Mouse (Mus musculus) adrenal gland, postnatal 36 days (tissue): Measurements from ENCODE around the gene Ifi211. TPM values are rescaled to one million over a fixed set of nuclear protein-coding genes. Genes with fewer than 3 reads are reported as not detected.
"Not testable (repeated sequence)": the region's sequence is repeated elsewhere in the genome, so short reads cannot be mapped to it uniquely, and the experiment has no call there.

ENCODE experiments used
- DNase-seq, 2 experiments: peaks; one replicate each; pipeline ENCODE4 v3.0.0; 2021; ENCODE audit warnings: mixed read lengths in 1 of 2
- total RNA-seq, 2 experiments: library from RNA; stranded (reverse); gene quantifications; 2 replicates each; pipeline ENCODE4 v1.2.3; 2021

Ifi211 gene
- total RNA-seq, 2 experiments from 2014 or later, result 2.8 to 5.5 TPM

DNA sequence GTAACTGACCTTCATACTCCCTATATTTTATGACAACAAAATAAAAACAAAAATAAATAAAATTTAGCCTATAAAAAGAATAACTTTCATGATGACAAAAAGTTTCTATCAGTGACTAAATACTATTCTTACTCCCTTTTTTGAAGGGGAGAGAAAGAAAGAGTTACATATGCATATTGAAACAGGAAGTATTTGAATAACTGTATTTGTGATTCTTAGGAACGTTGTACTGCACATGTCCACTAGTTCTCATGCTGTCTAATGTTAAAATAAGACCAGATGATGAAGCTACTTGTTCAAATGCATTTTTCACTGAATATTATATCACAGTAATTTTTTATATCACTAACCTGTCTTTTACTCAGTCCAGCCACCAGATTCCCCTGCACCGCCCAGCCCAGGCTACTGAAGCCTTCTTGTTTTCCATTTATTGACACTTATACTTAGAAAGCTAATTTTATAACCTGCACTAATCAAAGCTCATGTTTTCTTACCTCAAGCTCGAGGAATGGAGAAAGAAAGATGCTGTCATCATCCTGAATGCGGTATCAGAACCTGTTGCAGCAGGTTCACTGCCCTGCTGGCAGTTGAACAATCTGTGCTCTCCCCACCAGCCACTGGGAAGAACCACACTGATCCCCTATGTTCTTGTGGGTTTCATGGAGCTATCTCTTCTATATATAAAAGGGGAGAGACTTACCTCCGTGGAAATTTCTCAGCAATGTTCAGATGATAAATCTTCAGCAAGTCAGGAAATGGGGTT lies 33.4 kb downstream of the Ifi211 start:
- DNase-seq, result not testable (repeated sequence)

DNA sequence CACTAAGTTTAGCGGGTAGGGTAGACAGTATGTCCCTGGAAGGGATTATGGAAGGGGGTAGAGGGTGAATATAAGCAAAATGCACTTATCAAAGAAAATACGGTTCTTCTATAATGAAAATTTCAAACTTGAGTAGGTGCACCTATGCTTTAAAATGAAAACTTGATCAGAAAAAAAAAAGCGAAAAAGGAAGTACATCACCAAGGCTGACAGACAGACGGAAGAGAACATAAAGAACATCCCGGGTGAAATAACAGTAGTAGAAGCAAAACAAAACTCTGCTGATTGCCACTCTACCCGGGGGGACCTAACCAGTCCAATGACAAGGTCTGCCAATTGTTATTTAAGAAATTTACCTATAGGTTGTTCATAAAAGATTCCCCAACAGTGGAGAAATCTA lies 34.6 kb downstream of the Ifi211 start:
- not testable (repeated sequence) for DNase-seq

DNA sequence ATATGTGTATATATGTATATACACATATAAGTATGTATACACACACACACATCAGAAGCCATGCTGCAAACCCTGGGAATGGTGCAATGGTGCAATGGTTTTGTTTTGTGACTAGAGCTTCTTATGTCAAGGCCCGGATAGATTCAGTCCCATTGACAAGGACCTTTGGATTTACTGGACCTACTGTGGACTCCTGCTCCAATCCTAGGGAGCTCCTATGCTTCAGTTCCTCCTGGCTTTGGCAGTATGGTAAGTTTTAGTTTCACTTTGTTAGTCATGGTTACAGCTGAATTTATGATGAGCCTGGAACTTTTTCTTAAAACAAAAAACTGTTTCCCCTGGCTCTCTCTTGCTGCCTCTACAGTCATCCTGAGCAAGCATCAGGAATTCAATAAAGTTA lies 35.7 kb downstream of the Ifi211 start:
- DNase-seq, result not testable (repeated sequence)

DNA sequence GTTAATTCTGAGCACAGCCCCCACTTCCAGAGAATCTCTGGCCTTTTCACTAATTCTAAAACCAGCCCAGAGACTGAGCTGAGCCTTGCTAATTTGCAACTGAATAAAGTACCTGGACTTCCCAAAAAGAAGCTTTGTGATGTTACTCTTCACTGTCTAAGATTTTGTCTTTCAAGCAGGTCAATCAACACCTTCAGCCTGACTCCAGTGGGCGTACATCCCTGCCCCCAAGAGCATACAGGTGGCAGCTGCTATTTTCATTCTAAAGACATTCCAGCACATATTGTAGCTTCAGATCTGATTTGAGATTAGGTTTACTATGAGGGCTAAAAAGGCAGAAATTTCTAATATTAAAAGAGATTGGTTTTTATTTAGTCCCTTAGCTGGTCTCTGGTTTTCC lies 44.3 kb downstream of the Ifi211 start:
- DNase-seq, result not testable (repeated sequence)

DNA sequence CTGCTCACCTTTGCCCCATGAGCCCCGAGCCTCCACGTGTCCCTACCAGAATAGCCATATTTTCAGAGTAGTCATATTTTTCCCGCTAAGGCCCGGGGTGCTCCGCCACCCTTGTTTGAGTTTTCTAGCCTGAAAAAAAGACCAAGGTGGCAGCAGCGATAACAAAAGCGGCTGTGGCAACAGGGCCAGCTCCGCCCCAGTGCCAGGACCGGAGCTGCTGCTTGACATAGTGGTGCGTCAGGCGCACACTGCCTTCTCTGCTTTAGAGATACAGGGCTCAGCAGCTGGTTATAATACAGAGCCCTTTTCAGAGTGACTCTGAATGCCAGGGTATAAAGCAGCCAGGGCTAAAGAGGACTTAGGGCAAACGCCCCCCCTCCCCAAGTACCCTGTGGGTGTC lies 46.3 kb downstream of the Ifi211 start:
- DNase-seq, result no peak

DNA sequence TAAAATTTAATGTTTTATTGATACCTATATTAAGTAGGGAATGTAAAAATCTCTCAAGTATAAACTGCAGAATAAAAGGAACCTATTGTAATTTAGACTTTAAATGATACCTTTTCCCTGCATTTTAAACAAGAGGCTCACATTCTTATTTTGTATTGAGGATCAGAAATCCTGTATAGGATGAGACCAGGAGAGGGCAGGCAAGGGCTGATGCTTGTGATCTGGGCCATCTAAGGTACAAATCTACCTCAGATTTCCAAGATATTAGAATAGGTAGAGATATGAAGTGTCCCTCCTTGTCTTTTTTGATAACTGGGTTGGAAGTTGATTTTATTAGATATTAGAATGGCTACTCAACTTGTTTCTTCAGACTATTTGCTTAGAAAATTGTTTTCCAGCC lies 59.1 kb downstream of the Ifi211 start:
- DNase-seq, result peak in 1 of 2 experiments; percentile 2

DNA sequence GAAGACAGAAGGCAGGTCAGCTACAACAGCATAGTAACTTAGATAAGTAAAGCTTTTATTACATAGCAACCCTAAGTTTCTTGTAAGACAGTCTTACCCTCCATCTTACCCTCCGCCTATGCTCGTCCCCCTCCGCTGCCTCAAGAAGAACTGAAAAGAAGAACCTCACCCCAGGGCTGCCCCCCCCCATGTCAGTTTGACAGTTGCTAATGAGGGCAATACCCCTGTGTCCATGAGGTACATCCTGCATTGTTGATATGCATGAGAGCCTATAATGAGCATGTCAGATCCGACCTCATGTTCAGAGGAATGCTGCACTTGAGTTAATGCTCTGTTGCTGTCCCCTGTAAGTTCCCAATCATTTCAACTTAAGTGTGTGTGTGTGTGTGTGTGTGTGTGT lies 60.0 kb downstream of the Ifi211 start:
- not testable (repeated sequence) for DNase-seq

Other genes starting within 250 kb of the Ifi211 start
- 1 to 10 TPM; 1.1 to 2.1 TPM for gene Ifi208, start 239.4 kb downstream of the Ifi211 start, total RNA-seq
- 1 to 10 TPM; 3.4 to 8.1 TPM for gene Ifi207, start 171.3 kb downstream of the Ifi211 start, total RNA-seq
- gene Ifi204, start 146.1 kb downstream of the Ifi211 start, total RNA-seq, result 10 to 100 TPM in 1 of 2 experiments, 1 to 10 TPM in 1; 4.7 to 12.7 TPM
- 10 to 100 TPM; 10.2 to 17.8 TPM for gene Mndal, start 29.4 kb upstream of the Ifi211 start, total RNA-seq
- 10 to 100 TPM in 1 of 2 experiments, 1 to 10 TPM in 1; 9.3 to 16.7 TPM for gene Ifi203, start 29.6 kb upstream of the Ifi211 start, total RNA-seq
- gene Ifi202b, start 69.7 kb upstream of the Ifi211 start, total RNA-seq, result not detected
- 10 to 100 TPM in 1 of 2 experiments, 1 to 10 TPM in 1; 2.6 to 16.8 TPM for gene Ifi205, start 118.8 kb upstream of the Ifi211 start, total RNA-seq
- gene Olfr433, start 127.7 kb upstream of the Ifi211 start, total RNA-seq, result not detected
- not detected for gene Olfr432, start 136.2 kb upstream of the Ifi211 start, total RNA-seq
- not detected for gene Olfr430, start 153.6 kb upstream of the Ifi211 start, total RNA-seq
- not detected for gene Olfr429, start 171.3 kb upstream of the Ifi211 start, total RNA-seq
- gene Olfr427, start 183.8 kb upstream of the Ifi211 start, total RNA-seq, result not detected
- gene Olfr231, start 208.1 kb upstream of the Ifi211 start, total RNA-seq, result not detected
- gene Olfr424, start 218.5 kb upstream of the Ifi211 start, total RNA-seq, result not detected
- gene Olfr420, start 242.6 kb upstream of the Ifi211 start, total RNA-seq, result not detected